Mouse (Mus musculus): ENCODE results near the gene Ttf2.
A peak's percentile ranks its signal among the peaks of the same experiment; 100 is the strongest.

The Ttf2 gene

DNA sequence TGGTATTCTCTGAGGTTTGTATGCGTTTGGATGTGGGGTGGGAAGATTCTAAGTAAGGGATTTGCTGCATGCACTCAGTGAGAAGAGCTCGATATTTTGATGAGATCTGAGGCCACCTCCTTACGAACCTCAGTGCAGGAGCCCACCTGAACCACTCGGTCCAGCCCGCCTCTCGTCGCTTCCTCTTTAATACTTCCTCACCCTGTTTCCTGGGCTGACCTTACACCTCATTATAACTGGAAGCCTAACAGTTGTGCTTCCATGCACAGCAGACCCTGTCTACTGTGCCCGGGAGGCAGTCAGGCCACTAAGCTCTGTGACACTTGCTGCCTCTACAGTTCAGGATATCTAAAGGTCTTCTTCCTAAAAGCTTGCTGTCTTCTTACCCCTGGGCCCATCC lies 9.8 kb upstream of the Ttf2 start:
- no peak for DNase-seq (ENCODE audit: low read depth, low spot score)

DNA sequence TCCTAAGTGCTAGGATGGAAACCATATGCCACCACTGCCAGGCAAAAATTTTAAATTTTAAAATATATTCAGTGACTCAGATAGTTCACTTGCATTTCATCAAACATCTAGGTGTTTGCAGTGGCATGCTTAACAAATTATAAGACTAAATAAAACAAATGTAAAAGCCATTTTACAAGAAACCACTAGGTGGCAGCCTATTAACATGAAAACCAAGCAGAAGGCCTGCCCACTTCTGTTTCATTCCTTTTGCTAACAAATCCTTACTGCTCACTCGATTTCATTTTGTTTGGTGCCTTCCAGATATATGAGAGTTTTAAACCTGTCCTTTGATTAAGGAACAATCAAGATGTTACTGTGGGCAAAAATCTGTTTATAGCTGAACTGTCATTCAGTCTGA lies 4.4 kb upstream of the Ttf2 start:
- no peak for DNase-seq (ENCODE audit: low read depth, low spot score)

DNA sequence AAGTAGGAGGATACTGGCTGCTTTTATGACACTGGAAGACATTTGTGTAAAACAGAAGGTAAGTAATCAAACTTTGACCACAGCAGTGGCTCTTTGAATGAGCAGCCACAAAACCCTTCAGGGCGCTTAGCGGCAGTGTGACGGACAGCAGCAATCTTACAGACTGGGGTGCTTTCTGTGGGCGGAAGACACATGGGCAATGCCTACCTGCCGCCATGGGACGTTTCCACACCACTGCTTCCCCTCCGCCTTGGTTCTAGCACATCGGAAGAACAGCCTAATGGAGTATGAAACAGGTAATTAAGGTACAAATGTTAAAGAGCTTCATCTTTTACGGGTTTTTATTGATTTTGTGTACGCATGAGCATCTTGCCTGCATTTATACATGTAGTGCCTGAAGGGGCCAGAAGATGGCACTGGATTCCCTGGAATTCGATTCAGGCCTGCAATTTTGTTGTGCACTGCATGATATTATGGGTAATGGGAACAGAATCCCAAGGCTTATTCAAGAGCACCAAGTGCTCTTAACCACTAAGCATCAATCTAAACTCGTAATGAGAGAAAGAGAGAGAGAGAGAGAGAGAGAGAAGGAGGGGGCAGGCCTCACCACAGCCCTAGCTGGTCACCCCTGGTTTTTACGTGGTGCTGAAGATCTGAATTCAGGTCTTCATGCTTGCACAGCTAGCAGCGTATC lies 5.5 kb downstream of the Ttf2 start:
- peak; percentile 11 for DNase-seq (ENCODE audit: low read depth, low spot score)

GRCm38 (mm10) chr3:100961501-100961900 lies 8.0 kb downstream of the Ttf2 start:
- no peak for DNase-seq (ENCODE audit: low read depth, low spot score)

GRCm38 (mm10) chr3:100961007-100961406 lies 8.5 kb downstream of the Ttf2 start:
- DNase-seq (ENCODE audit: low read depth, low spot score): no peak

DNA sequence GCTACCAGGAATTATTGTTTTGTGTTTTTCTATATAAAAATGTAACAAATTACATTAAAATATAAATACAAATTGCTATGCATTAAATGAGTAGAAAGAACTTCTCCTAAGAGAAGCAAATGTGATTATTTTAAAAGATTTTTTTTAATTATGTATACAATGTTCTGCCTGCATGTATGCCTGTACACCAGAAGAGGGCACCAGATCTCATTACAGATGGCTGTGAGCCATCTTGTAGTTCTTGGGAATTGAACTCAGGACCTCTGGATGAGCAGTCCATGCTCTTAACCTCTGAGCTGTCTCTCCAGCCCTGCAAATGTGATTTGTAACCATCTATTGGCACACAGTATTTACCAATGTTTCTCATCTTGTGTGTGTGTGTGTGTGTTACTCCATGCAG lies 14.8 kb downstream of the Ttf2 start:
- no peak for DNase-seq (ENCODE audit: low read depth, low spot score)

- DNase-seq (ENCODE audit: low read depth, low spot score): no peak
Measured at GRCm38 (mm10) chr3:100951531-100951930, 17.9 kb downstream of the Ttf2 start.

GRCm38 (mm10) chr3:100947286-100947685 lies 22.2 kb downstream of the Ttf2 start:
- DNase-seq (ENCODE audit: low read depth, low spot score): no peak

DNA sequence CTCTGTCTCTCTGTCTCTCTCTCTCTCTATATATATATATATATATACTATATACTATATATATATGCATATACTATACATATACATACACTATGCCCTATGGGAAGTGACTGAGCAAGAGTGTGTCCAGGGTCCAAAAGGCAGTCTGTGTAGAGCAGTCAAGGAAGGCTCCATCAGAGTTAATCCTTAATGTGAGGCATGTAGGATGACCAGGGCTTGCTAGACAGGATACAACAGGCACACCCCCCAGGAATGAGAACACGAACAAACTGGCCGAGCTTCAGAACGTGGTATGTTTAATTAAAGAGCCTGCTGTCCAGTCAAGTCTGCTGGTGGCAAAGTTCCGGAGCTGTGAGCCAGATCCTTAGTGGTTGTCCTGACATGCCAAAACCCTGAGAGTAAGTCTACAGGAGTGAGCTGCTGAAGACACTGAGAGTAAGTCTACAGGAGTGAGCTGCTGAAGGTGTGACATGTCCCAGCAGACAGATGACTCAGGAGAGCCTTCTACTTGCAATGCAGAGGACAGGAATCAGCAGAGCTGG lies 28.9 kb downstream of the Ttf2 start:
- no peak for DNase-seq (ENCODE audit: low read depth, low spot score)

- no peak for DNase-seq (ENCODE audit: low read depth, low spot score)
Measured at GRCm38 (mm10) chr3:100938211-100938610, 31.3 kb downstream of the Ttf2 start.

DNA sequence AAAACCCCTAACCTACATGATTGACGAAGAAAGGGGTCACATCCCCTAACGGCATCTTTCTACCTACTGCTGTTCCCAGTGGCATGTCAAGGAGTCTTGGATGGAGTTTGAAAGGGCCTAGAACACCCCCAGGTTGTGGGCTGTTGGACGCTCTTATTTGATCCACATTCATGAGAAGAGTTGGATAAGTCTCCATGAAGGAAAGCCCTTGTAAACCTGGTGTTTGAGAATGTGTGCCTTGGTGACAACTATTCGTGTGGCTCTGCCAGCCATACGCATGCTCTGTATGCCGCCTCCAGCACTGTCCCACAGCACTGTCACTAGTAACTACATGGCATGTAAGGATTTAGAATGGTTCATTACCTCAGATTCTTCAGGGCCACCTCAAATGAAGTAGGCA lies 33.3 kb downstream of the Ttf2 start:
- DNase-seq (ENCODE audit: low read depth, low spot score): no peak

DNA sequence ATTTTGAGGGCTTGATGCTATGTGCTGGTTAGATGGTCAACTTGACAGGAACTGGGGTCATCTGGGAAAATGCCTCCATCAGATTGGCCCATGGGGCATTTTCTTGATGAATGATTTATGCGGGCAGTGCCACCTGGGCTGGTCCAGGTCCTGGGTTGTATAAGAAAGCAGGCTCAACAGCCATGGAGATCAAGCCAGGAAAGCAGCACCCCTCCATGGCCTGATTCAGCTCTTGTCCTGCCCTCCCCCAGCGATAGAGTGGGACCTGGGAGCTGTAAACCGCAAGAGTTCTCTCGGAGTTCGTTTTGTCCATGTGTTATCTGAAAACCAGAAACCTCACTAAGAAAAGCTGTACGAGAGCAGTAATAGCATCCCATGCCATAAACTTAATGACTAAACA lies 33.9 kb downstream of the Ttf2 start:
- no peak for DNase-seq (ENCODE audit: low read depth, low spot score)

DNA sequence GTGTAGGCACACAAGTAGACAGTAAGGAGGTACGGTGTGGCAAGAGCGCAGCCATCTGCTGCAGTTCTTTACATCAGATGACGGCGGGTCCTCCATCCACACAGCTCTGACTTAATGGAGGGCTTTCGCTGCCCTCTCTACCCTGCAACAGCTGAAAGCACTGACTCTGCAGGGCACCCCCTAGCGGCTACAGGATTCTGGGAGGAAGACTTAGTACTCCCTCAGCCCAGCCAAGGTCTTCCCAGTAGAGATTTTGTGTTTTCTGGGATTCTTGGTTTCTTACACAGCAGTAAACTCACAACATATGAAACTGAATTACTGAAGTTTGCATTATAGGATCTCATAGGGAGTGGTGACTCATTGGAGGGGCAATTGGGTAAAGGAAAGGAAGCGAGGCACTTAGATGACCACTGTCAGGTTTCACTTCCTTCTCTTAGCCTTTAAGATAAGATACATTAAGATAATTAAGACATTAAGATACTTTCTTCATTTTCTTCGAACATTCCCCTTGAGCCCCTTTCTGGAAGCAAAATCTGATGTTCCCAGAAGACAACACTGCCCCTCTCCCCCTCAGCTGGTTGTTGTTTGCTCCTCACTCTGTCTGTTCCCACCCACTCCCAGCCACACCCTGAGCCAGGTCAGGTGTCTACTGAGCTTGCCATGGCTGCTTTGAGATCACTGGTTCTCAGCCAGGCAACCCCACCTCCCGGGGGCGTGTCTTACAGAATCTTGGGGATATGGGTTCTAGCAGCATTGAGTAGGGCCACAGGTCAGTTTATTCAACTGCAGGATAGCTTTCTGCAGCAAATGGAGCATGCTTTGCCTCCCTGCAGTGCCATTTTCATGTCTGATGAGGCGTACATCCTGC lies 37.2 kb downstream of the Ttf2 start:
- DNase-seq (ENCODE audit: low read depth, low spot score): no peak

DNA sequence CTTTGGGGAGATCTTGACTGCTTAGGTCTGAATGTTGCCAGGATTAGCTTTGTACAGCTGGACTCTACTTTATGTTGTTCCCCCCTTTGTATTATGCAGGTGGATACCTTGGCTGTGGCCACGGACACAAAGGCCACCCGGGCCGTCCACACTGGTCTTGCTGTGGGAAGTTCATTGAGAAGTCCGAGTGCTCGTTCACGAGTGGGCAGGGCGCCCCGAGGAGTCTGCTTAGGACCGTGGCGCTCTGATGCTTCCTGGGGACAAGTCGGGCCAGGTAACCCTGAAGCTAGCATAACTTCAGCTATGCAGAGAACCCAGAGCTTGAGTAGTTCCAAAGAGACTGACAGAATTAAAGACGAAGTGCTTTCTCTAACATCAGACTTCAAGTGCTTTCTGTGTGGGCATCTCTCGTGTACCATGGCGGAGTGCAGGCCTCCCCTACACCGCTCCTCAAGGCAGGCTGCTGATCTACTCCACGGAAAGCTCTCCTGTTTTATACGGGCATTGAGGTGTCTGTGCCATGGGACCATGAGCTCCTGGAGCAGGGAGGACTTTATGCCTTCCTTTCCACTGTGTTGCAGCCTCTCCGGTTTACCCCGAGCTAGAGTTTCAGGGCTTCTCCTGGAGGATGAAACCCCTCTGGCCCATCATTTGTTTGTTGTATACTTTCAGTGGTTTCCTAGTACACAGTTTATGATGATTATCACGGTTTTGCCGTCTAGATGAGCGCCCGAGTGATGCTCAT lies 38.0 kb downstream of the Ttf2 start:
- no peak for DNase-seq (ENCODE audit: low read depth, low spot score)

- no peak for DNase-seq (ENCODE audit: low read depth, low spot score)
Measured at GRCm38 (mm10) chr3:100925176-100925575, 44.3 kb downstream of the Ttf2 start.

DNA sequence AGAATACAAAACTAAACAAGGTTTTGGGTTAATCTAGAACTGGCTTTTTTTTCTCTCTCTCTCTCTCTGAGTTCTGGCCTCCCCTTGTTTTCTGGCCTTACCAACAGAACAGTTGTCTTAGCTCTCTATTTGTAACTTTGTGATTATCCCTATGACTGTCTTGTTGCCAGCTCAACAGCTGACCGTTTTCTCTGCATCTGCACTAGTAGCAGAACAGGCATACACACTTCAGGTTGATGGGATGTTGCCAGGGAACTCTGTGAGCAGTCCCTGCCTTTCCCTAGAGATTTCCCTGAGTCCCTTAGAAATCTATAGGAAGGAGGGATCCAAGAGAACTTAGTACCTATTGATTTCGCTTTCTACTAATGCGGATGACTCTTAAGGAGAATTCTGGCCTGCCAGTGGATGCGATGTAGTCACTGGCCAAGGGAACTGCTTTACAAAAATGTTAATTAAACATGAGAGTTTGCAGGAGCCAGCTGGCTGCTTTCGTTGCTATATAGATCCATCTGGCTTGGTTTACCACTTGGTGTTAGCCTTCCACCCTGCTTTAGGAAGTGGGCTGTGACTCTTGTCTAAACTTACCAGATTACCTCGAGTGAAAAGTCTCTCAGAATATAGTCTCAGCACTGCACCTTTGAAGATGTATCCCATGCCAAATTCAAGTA lies 45.3 kb downstream of the Ttf2 start:
- no peak for DNase-seq (ENCODE audit: low read depth, low spot score)

GRCm38 (mm10) chr3:100922506-100923375 lies 46.7 kb downstream of the Ttf2 start:
- no peak for DNase-seq (ENCODE audit: low read depth, low spot score)

- peak; percentile 99 for DNase-seq (ENCODE audit: low read depth, low spot score)
Measured at GRCm38 (mm10) chr3:100921825-100922505, 47.5 kb downstream of the Ttf2 start, which contains the start of gene Trim45. Gene Trim45, plus strand, starts transcription at chr3:100922202.

- no peak for DNase-seq (ENCODE audit: low read depth, low spot score)
Measured at GRCm38 (mm10) chr3:100920611-100921140, 48.8 kb downstream of the Ttf2 start.

DNA sequence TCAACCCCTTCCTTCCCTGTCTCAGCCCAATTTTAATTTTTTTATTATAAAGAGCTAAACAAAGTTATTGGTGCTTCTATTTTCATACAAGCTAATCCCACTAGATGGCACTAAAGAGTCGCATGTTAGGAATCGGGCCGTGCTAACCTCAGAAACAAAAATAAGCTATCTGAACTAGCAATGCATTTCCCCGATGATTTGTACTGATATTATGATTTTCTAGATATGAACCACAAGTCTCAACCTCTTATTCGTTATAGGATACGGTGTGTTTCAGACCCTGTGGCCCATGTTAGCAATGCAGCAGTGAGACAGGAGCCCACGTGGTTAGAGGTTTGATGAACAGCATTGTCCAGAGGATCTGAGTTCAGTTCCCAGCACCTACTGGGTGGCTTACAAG lies 52.6 kb downstream of the Ttf2 start:
- peak; percentile 29 for DNase-seq (ENCODE audit: low read depth, low spot score)
